12 mouse cellular contexts compared by ENCODE assay signal in genomic region chr13:59079761-59080461, GRCm38 (mm10).
DNase-seq lines count a peak whose midpoint lies in the region; ATAC-seq and TF ChIP-seq lines count a peak whose summit lies in the region.
"Had no signal": no experiment of that assay in that cellular context is flagged by ENCODE, and none has a peak within 500 bp of the region (broad histone marks: within the 10 kb centered on the region; RNA-seq: fewer than 3 reads in every experiment).

No protein-coding gene starts in this region.

- intact Hi-C loops in gastrocnemius, adult 2 months (cut with DNase I), result loop anchor here (10.0 kb wide), 1 partner anchor 445 kb away; no protein-coding TSS in a partner anchor

- DNase-seq in frontal cortex, postnatal 36 days (ENCODE audit: low spot score in 2 of 2), result no peak
- peak; percentile 51 for DNase-seq in hindbrain, embryonic 11.5 days (ENCODE audit: low spot score)
- DNase-seq in midbrain, embryonic 11.5 days (ENCODE audit: low spot score, missing footprints), result peak; percentile 91
- DNase-seq in gastrocnemius, adult 2 months, result no peak
- no peak for DNase-seq in thymus, postnatal 14 days
- DNase-seq in natural killer cell, adult 2 months (ENCODE audit: low spot score in 2 of 2), result no peak

- no peak overlapping the region for H3K4me3 ChIP-seq in cortical plate, adult 2 months (ENCODE audit: insufficient read depth, low read length)
- H3K4me3 ChIP-seq in hindbrain, embryonic 11.5 days (ENCODE audit: low read depth, low read length), result no peak overlapping the region
- H3K4me3 ChIP-seq in midbrain, embryonic 11.5 days (ENCODE audit: low read depth, low read length), result no peak overlapping the region
- H3K4me3 ChIP-seq in gastrocnemius, adult 2 months, result no peak overlapping the region
- H3K4me3 ChIP-seq: heart, embryonic 12.5 days; intestine, embryonic 15.5 days; stomach, embryonic 15.5 days had no signal

- H3K4me2 ChIP-seq in hindbrain, embryonic 11.5 days (replicated peaks; ENCODE audit: low read depth, low read length), result no peak overlapping the region
- H3K4me2 ChIP-seq in midbrain, embryonic 11.5 days, result no peak overlapping the region
- H3K4me2 ChIP-seq: heart, embryonic 12.5 days; intestine, embryonic 15.5 days; stomach, embryonic 15.5 days had no signal

- no peaks in the 10 kb centered on the region for H3K9me3 ChIP-seq in hindbrain, embryonic 11.5 days (ENCODE audit: control insufficient read depth, low read length)
- no peaks in the 10 kb centered on the region for H3K9me3 ChIP-seq in midbrain, embryonic 11.5 days (ENCODE audit: control insufficient read depth, low read length)
- H3K9me3 ChIP-seq: heart, embryonic 12.5 days; intestine, embryonic 15.5 days; stomach, embryonic 15.5 days had no signal

- H3K27ac ChIP-seq in cortical plate, adult 2 months (ENCODE audit: insufficient read depth, low read length), result peak overlapping the region; percentile 55; the same call in 1 of the 2 replicates
- peak overlapping the region; percentile 19; the same call in 1 of the 2 replicates for H3K27ac ChIP-seq in hindbrain, embryonic 11.5 days (ENCODE audit: low read depth, low read length)
- H3K27ac ChIP-seq in midbrain, embryonic 11.5 days (ENCODE audit: low read depth, low read length), result peak overlapping the region; percentile 74
- H3K27ac ChIP-seq in gastrocnemius, adult 2 months, result no peak overlapping the region
- H3K27ac ChIP-seq: intestine, embryonic 15.5 days; stomach, embryonic 15.5 days had no signal

- peak; percentile 34 for ATAC-seq in frontal cortex, adult (ENCODE audit: low TSS enrichment)
- ATAC-seq in hindbrain, embryonic 11.5 days (ENCODE audit: low FRiP score), result peak; percentile 82
- ATAC-seq in midbrain, embryonic 11.5 days (ENCODE audit: low FRiP score), result peak; percentile 93
- ATAC-seq: intestine, embryonic 15.5 days; Patski had no signal

- no peak overlapping the region for H3K9ac ChIP-seq in hindbrain, embryonic 11.5 days (ENCODE audit: low read depth, low read length)
- H3K9ac ChIP-seq in midbrain, embryonic 11.5 days (ENCODE audit: low read length), result no peak overlapping the region
- H3K9ac ChIP-seq: heart, embryonic 12.5 days; intestine, embryonic 15.5 days; stomach, embryonic 15.5 days had no signal

- no peak for TF ChIP-seq CTCF in cortical plate, adult 2 months (IDR thresholded peaks at IDR 0.05; ENCODE audit: extremely low read depth, insufficient read depth, low read length)
- TF ChIP-seq CTCF in gastrocnemius, adult 2 months (IDR thresholded peaks at IDR 0.05), result no peak

- H3K36me3 ChIP-seq in hindbrain, embryonic 11.5 days (ENCODE audit: control insufficient read depth, insufficient read depth, low read length), result no peaks in the 10 kb centered on the region
- no peaks in the 10 kb centered on the region for H3K36me3 ChIP-seq in midbrain, embryonic 11.5 days (ENCODE audit: control insufficient read depth, insufficient read depth, low read length)
- H3K36me3 ChIP-seq: heart, embryonic 12.5 days; intestine, embryonic 15.5 days; stomach, embryonic 15.5 days had no signal

- no peaks in the 10 kb centered on the region for H3K27me3 ChIP-seq in hindbrain, embryonic 11.5 days (ENCODE audit: control insufficient read depth, insufficient read depth, low read length)
- no peaks in the 10 kb centered on the region; the same call in 1 of the 2 replicates for H3K27me3 ChIP-seq in midbrain, embryonic 11.5 days (ENCODE audit: control insufficient read depth, insufficient read depth, low read length)
- H3K27me3 ChIP-seq: intestine, embryonic 15.5 days; stomach, embryonic 15.5 days had no signal

- peaks cover 10% of the 10 kb centered on the region for H3K4me1 ChIP-seq in cortical plate, adult 2 months (ENCODE audit: control insufficient read depth, insufficient read depth, low read length)
- 0 out of 2 replicates have a peak, but pooled peaks cover 5% of the 10 kb centered on the region for H3K4me1 ChIP-seq in hindbrain, embryonic 11.5 days (replicated peaks; ENCODE audit: control insufficient read depth, insufficient read depth, low read length)
- peaks cover 11% of the 10 kb centered on the region for H3K4me1 ChIP-seq in midbrain, embryonic 11.5 days (ENCODE audit: control insufficient read depth, insufficient read depth, low read length)
- H3K4me1 ChIP-seq: heart, embryonic 12.5 days; intestine, embryonic 15.5 days; stomach, embryonic 15.5 days had no signal

- 32% methylated on average over 7 of the region's 7 CpGs for WGBS in hindbrain, embryonic 11.5 days
- 28% methylated on average over 7 of the region's 7 CpGs for WGBS in midbrain, embryonic 11.5 days

- TF ChIP-seq POLR2A in cortical plate, adult 2 months (IDR thresholded peaks at IDR 0.05; ENCODE audit: extremely low read depth, insufficient read depth, low read length), result no peak

Comparison
In these comparisons a context has a peak if more than half of its experiments do, and no peak if none do; other contexts are left out.
1. ATAC-seq: peak in every context shown above with its lines; median percentile 93 in midbrain, embryonic 11.5 days; 82 in hindbrain, embryonic 11.5 days; 34 in frontal cortex, adult.
2. DNase-seq: peak in hindbrain, embryonic 11.5 days (single experiment) and midbrain, embryonic 11.5 days (single experiment); none in frontal cortex, postnatal 36 days (0 of 2), gastrocnemius, adult 2 months (single experiment), thymus, postnatal 14 days (single experiment) and natural killer cell, adult 2 months (0 of 2).